Mouse (Mus musculus): Measurements from ENCODE around the gene Olfr1196. TPM values are rescaled to one million over a fixed set of nuclear protein-coding genes. Genes with fewer than 3 reads are reported as not detected.
"Not testable (repeated sequence)": the region's sequence is repeated elsewhere in the genome, so short reads cannot be mapped to it uniquely, and the experiment has no call there.

Gene Olfr1196
- polyA plus RNA-seq (2014; fragmentation: Nextera tagmentation; extraction: Ambion mirVana), result not detected in 2 replicates

GRCm38 (mm10) chr2:88704497-88704896, at the start of gene Olfr1196:
TSS of gene Olfr1196 (minus strand) at chr2:88704597.
- ATAC-seq (ENCODE audit: insufficient read depth, low FRiP score, low TSS enrichment), result no peak
- no peak within 1 kb of the TSS for H3K4me2 ChIP-seq (ENCODE audit: low read depth)
- H3K36me3 ChIP-seq (ENCODE audit: control insufficient read depth, insufficient read depth, low read length), result no peaks in the 10 kb centered on the region
- no peak within 1 kb of the TSS for H3K9ac ChIP-seq (ENCODE audit: low read length)
- no peak within 1 kb of the TSS for H3K27ac ChIP-seq (ENCODE audit: low read depth, low read length)
- DNase-seq (ENCODE audit: low spot score), result no peak
- H3K4me1 ChIP-seq (ENCODE audit: control insufficient read depth, insufficient read depth, low read length), result no peaks in the 10 kb centered on the region
- H3K27me3 ChIP-seq (ENCODE audit: control insufficient read depth, insufficient read depth, low read length), result no peaks in the 10 kb centered on the region
- no peaks in the 10 kb centered on the region for H3K9me3 ChIP-seq (ENCODE audit: control insufficient read depth, low read length)
- no peak within 1 kb of the TSS for H3K4me3 ChIP-seq (ENCODE audit: low read depth, low read length)
- 88% methylated on average over 2 of the region's 2 CpGs for WGBS

DNA sequence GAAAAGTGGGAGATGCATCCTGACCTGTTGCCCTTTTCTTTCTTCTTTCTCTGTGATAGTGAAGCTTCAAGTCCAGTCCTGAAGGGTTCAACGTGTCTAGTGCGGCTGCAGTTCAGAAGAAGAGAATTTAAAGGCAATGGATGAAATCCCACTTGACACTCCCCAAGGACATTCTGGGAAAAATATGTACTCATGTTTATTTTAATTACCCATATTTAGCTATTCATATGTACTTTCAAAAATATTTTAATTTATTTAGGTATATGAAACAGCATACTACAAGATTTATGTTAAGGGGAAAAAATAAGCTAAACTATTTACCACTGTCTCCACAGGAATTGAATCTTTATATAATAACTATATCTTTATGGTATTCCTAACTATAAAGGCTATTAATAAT, 46.9 kb upstream of the Olfr1196 start, which contains the start of gene Olfr1198:
Gene Olfr1198, minus strand, starts transcription at position 101 of the 400 bp plus-strand sequence.
- Histone ChIP-seq H3K9ac (ENCODE audit: low read length) (no peak within 1 kb of the TSS), H3K4me3 (ENCODE audit: low read depth, low read length) (no peak within 1 kb of the TSS), H3K36me3 (ENCODE audit: control insufficient read depth, insufficient read depth, low read length) (no peaks in the 10 kb centered on the region), H3K27me3 (ENCODE audit: control insufficient read depth, insufficient read depth, low read length) (no peaks in the 10 kb centered on the region), H3K27ac (ENCODE audit: low read depth, low read length) (no peak within 1 kb of the TSS), H3K4me1 (ENCODE audit: control insufficient read depth, insufficient read depth, low read length) (no peaks in the 10 kb centered on the region), H3K4me2 (ENCODE audit: low read depth) (no peak within 1 kb of the TSS), H3K9me3 (ENCODE audit: control insufficient read depth, low read length) (no peaks in the 10 kb centered on the region)
- ATAC-seq (ENCODE audit: insufficient read depth, low FRiP score, low TSS enrichment), result no peak
- 88% methylated on average over 2 of the region's 2 CpGs for WGBS
- DNase-seq (ENCODE audit: low spot score), result no peak

DNA sequence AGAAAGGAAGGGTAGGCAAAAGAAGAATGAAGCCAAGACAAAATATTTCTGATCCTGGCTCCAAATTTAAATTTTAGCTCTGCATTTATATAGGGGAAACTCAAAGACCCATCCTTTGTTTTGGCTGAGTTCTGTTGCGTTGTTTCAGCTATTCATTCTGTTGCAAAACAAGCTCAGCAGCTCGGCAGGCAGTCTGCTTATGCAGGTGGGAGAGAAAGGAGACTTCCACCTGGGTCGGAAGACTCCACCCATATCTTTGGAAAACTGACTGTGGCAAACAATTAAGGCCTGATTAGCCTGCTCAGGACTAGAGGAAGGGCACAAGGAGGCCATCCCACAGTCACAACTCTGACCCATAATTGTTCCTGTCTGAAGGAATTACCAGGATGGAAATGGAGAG, 39.0 kb upstream of the Olfr1196 start:
- Histone ChIP-seq H3K27ac (ENCODE audit: low read depth, low read length) (no peak overlapping the region), H3K9ac (ENCODE audit: low read length) (no peak overlapping the region), H3K27me3 (ENCODE audit: control insufficient read depth, insufficient read depth, low read length) (no peaks in the 10 kb centered on the region), H3K4me1 (ENCODE audit: control insufficient read depth, insufficient read depth, low read length) (no peaks in the 10 kb centered on the region), H3K36me3 (ENCODE audit: control insufficient read depth, insufficient read depth, low read length) (no peaks in the 10 kb centered on the region), H3K4me3 (ENCODE audit: low read depth, low read length) (no peak overlapping the region), H3K4me2 (ENCODE audit: low read depth) (no peak overlapping the region), H3K9me3 (ENCODE audit: control insufficient read depth, low read length) (no peaks in the 10 kb centered on the region)
- DNase-seq (ENCODE audit: low spot score) (no peak), ATAC-seq (ENCODE audit: insufficient read depth, low FRiP score, low TSS enrichment) (no peak)
- WGBS, result 77% methylated on average over 3 of the region's 3 CpGs

DNA sequence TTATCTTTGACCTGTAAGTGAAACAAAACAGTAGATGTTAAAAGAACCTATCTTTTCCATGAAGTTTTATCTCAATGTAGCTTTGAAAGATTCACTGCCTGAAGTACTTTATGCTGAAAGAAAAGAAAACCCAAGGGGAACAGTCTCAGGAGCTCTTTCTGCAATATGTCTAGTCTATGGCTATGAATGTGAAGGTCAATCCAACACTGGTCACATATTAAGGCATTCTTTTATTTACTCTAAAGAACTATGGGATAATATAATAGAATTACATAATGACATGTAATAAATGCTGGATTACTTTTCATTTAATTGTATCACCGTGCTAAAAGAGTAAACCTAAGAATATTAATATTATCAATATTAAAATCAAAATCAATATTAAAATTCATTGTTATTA, 27.9 kb upstream of the Olfr1196 start, which contains the start of gene Olfr1197:
Gene Olfr1197, minus strand, starts transcription at position 101 of the 400 bp plus-strand sequence.
- WGBS, result 84% methylated on average over 1 of the region's 1 CpGs
- Histone ChIP-seq H3K9ac (ENCODE audit: low read length) (no peak within 1 kb of the TSS), H3K4me3 (ENCODE audit: low read depth, low read length) (no peak within 1 kb of the TSS), H3K4me2 (ENCODE audit: low read depth) (no peak within 1 kb of the TSS), H3K4me1 (ENCODE audit: control insufficient read depth, insufficient read depth, low read length) (no peaks in the 10 kb centered on the region), H3K36me3 (ENCODE audit: control insufficient read depth, insufficient read depth, low read length) (no peaks in the 10 kb centered on the region), H3K27me3 (ENCODE audit: control insufficient read depth, insufficient read depth, low read length) (no peaks in the 10 kb centered on the region), H3K9me3 (ENCODE audit: control insufficient read depth, low read length) (no peaks in the 10 kb centered on the region), H3K27ac (ENCODE audit: low read depth, low read length) (no peak within 1 kb of the TSS)
- ATAC-seq (ENCODE audit: insufficient read depth, low FRiP score, low TSS enrichment), result no peak
- no peak for DNase-seq (ENCODE audit: low spot score)

DNA sequence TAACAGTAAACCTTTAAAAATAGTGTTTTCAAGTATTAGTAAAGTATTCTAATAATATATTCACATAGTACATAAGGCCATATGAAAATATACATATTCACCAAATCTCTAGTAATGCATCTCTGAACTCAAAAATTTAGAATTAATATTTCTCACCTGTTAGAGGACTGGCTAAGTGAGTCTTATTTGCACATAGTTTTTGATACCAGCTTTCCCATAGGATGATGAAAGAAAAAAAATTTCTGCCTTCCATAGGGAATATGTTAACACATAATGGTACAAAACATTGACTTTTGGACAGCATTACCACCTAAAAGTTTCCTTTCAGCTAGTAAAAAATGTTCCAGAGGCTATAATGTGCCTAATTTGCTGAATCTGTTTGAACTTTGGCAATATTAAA, 15.3 kb downstream of the Olfr1196 start, which contains the start of gene Olfr1195:
Gene Olfr1195, minus strand, starts transcription at position 101 of the 400 bp plus-strand sequence.
- ATAC-seq (ENCODE audit: insufficient read depth, low FRiP score, low TSS enrichment) (no peak), DNase-seq (ENCODE audit: low spot score) (no peak)
- Histone ChIP-seq H3K4me1 (ENCODE audit: control insufficient read depth, insufficient read depth, low read length) (no peaks in the 10 kb centered on the region), H3K27me3 (ENCODE audit: control insufficient read depth, insufficient read depth, low read length) (no peaks in the 10 kb centered on the region), H3K4me3 (ENCODE audit: low read depth, low read length) (no peak within 1 kb of the TSS), H3K9ac (ENCODE audit: low read length) (no peak within 1 kb of the TSS), H3K4me2 (ENCODE audit: low read depth) (no peak within 1 kb of the TSS), H3K9me3 (ENCODE audit: control insufficient read depth, low read length) (no peaks in the 10 kb centered on the region), H3K36me3 (ENCODE audit: control insufficient read depth, insufficient read depth, low read length) (no peaks in the 10 kb centered on the region), H3K27ac (ENCODE audit: low read depth, low read length) (no peak within 1 kb of the TSS)

- DNase-seq (ENCODE audit: low spot score); H3K36me3 ChIP-seq (ENCODE audit: control insufficient read depth, insufficient read depth, low read length); H3K9ac ChIP-seq (ENCODE audit: low read length); ATAC-seq (ENCODE audit: insufficient read depth, low FRiP score, low TSS enrichment); H3K9me3 ChIP-seq (ENCODE audit: control insufficient read depth, low read length); H3K27ac ChIP-seq (ENCODE audit: low read depth, low read length); H3K4me2 ChIP-seq (ENCODE audit: low read depth); H3K4me3 ChIP-seq (ENCODE audit: low read depth, low read length); H3K4me1 ChIP-seq (ENCODE audit: control insufficient read depth, insufficient read depth, low read length); H3K27me3 ChIP-seq (ENCODE audit: control insufficient read depth, insufficient read depth, low read length): not testable (repeated sequence)
Observed at GRCm38 (mm10) chr2:88675328-88675727, 29.1 kb downstream of the Olfr1196 start, which contains the start of gene Olfr1193. TSS of gene Olfr1193 (plus strand) at chr2:88675628.

DNA sequence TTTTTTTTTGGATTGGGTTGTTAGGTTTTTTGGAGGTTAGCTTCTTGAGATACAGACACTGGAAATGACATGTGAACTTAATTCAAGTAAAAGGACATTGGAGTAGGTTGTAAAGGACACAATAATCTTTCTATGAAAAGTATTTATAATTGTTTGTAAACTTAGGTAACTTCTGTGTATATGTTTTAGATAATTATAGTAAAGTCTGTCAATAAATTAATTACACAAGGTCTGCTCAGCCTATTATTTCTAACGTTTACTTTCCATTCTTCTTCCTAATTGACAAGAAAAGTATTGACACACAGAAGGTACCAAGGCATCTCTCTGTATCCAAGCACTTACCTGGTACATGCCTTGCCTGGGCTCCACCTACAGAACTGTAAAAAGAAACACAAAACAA, 56.2 kb downstream of the Olfr1196 start, which contains the start of gene Olfr1192-ps1:
Gene Olfr1192-ps1, plus strand, starts transcription at position 301 of the 400 bp plus-strand sequence.
- no peak within 1 kb of the TSS for H3K4me2 ChIP-seq (ENCODE audit: low read depth)
- ATAC-seq (ENCODE audit: insufficient read depth, low FRiP score, low TSS enrichment) (no peak), DNase-seq (ENCODE audit: low spot score) (no peak)
- H3K4me3 ChIP-seq (ENCODE audit: low read depth, low read length), result no peak within 1 kb of the TSS
- H3K36me3 ChIP-seq (ENCODE audit: control insufficient read depth, insufficient read depth, low read length), result no peaks in the 10 kb centered on the region
- WGBS, result 33% methylated on average over 1 of the region's 1 CpGs
- no peak within 1 kb of the TSS for H3K9ac ChIP-seq (ENCODE audit: low read length)
- H3K9me3 ChIP-seq (ENCODE audit: control insufficient read depth, low read length), result no peaks in the 10 kb centered on the region
- no peaks in the 10 kb centered on the region for H3K4me1 ChIP-seq (ENCODE audit: control insufficient read depth, insufficient read depth, low read length)
- no peak within 1 kb of the TSS for H3K27ac ChIP-seq (ENCODE audit: low read depth, low read length)
- H3K27me3 ChIP-seq (ENCODE audit: control insufficient read depth, insufficient read depth, low read length), result no peaks in the 10 kb centered on the region

Other genes starting within 250 kb of the Olfr1196 start
- gene Olfr1183, start 249.7 kb downstream of the Olfr1196 start, polyA plus RNA-seq (2014; fragmentation: Nextera tagmentation; extraction: Ambion mirVana), result not detected in 2 replicates
- gene Olfr1184, start 221.0 kb downstream of the Olfr1196 start, polyA plus RNA-seq (2014; fragmentation: Nextera tagmentation; extraction: Ambion mirVana), result not detected in 2 replicates
- not detected in 2 replicates for gene Olfr1185-ps1, start 211.3 kb downstream of the Olfr1196 start, polyA plus RNA-seq (2014; fragmentation: Nextera tagmentation; extraction: Ambion mirVana)
- gene Olfr1186, start 186.0 kb downstream of the Olfr1196 start, polyA plus RNA-seq (2014; fragmentation: Nextera tagmentation; extraction: Ambion mirVana), result not detected in 2 replicates
- not detected in 2 replicates for gene Olfr1188, start 147.7 kb downstream of the Olfr1196 start, polyA plus RNA-seq (2014; fragmentation: Nextera tagmentation; extraction: Ambion mirVana)
- not detected in 2 replicates for gene Olfr1189, start 118.1 kb downstream of the Olfr1196 start, polyA plus RNA-seq (2014; fragmentation: Nextera tagmentation; extraction: Ambion mirVana)
- gene Olfr1191-ps1, start 64.1 kb downstream of the Olfr1196 start, polyA plus RNA-seq (2014; fragmentation: Nextera tagmentation; extraction: Ambion mirVana), result not detected in 2 replicates
- not detected in 2 replicates for gene Olfr1192-ps1, start 56.1 kb downstream of the Olfr1196 start, polyA plus RNA-seq (2014; fragmentation: Nextera tagmentation; extraction: Ambion mirVana)
- not detected in 2 replicates for gene Olfr1193, start 29.0 kb downstream of the Olfr1196 start, polyA plus RNA-seq (2014; fragmentation: Nextera tagmentation; extraction: Ambion mirVana)
- gene Olfr1195, start 15.4 kb downstream of the Olfr1196 start, polyA plus RNA-seq (2014; fragmentation: Nextera tagmentation; extraction: Ambion mirVana), result not detected in 2 replicates
- gene Olfr1197, start 27.8 kb upstream of the Olfr1196 start, polyA plus RNA-seq (2014; fragmentation: Nextera tagmentation; extraction: Ambion mirVana), result not detected in 2 replicates
- gene Olfr1198, start 46.8 kb upstream of the Olfr1196 start, polyA plus RNA-seq (2014; fragmentation: Nextera tagmentation; extraction: Ambion mirVana), result not detected in 2 replicates
- not detected in 2 replicates for gene Olfr1199, start 55.9 kb upstream of the Olfr1196 start, polyA plus RNA-seq (2014; fragmentation: Nextera tagmentation; extraction: Ambion mirVana)
- not detected in 2 replicates for gene Olfr1200, start 65.9 kb upstream of the Olfr1196 start, polyA plus RNA-seq (2014; fragmentation: Nextera tagmentation; extraction: Ambion mirVana)
- not detected in 2 replicates for gene Olfr1201, start 88.4 kb upstream of the Olfr1196 start, polyA plus RNA-seq (2014; fragmentation: Nextera tagmentation; extraction: Ambion mirVana)
- gene Olfr1202, start 109.9 kb upstream of the Olfr1196 start, polyA plus RNA-seq (2014; fragmentation: Nextera tagmentation; extraction: Ambion mirVana), result not detected in 2 replicates
- gene Olfr1205, start 125.1 kb upstream of the Olfr1196 start, polyA plus RNA-seq (2014; fragmentation: Nextera tagmentation; extraction: Ambion mirVana), result not detected in 2 replicates
- gene Olfr1204, start 144.7 kb upstream of the Olfr1196 start, polyA plus RNA-seq (2014; fragmentation: Nextera tagmentation; extraction: Ambion mirVana), result not detected in 2 replicates
- gene Olfr1206, start 158.6 kb upstream of the Olfr1196 start, polyA plus RNA-seq (2014; fragmentation: Nextera tagmentation; extraction: Ambion mirVana), result not detected in 2 replicates
- gene Olfr1208, start 197.7 kb upstream of the Olfr1196 start, polyA plus RNA-seq (2014; fragmentation: Nextera tagmentation; extraction: Ambion mirVana), result not detected in 2 replicates
- not detected in 2 replicates for gene Olfr1209, start 210.6 kb upstream of the Olfr1196 start, polyA plus RNA-seq (2014; fragmentation: Nextera tagmentation; extraction: Ambion mirVana)
- not detected in 2 replicates for gene Olfr1211, start 233.5 kb upstream of the Olfr1196 start, polyA plus RNA-seq (2014; fragmentation: Nextera tagmentation; extraction: Ambion mirVana)
- gene Olfr1212, start 249.4 kb upstream of the Olfr1196 start, polyA plus RNA-seq (2014; fragmentation: Nextera tagmentation; extraction: Ambion mirVana), result not detected in 2 replicates

All from neural tube, embryonic 11.5 days (tissue).